Mouse (Mus musculus): ENCODE measurements around the gene Alkbh3. TPM values are rescaled to one million over a fixed set of nuclear protein-coding genes. Genes with fewer than 3 reads are reported as not detected.

Alkbh3 gene
- total and polyA plus RNA-seq, 3 experiments: not detected

- no peak overlapping the region for H3K4me3 ChIP-seq (ENCODE audit: control insufficient read depth in 1 of 2, insufficient read depth in 1 of 2, low read depth in 2 of 2, low read length in 2 of 2)
- peak; percentile 36 for DNase-seq (ENCODE audit: low read depth, low spot score)
- H3K27ac ChIP-seq (ENCODE audit: control insufficient read depth, low read depth, low read length): no peak overlapping the region
- H3K79me2 ChIP-seq (ENCODE audit: control insufficient read depth, insufficient read depth, low read length, poor library complexity): no peaks in the 10 kb centered on the region
- TF ChIP-seq RAD21 (IDR thresholded peaks at IDR 0.05; ENCODE audit: low read depth, low read length) (peak; percentile 22), GATA1 (IDR thresholded peaks at IDR 0.05; ENCODE audit: low read depth, low read length) (no peak), ZC3H11A (IDR thresholded peaks at IDR 0.05; ENCODE audit: low read depth, low read length) (peak; percentile 26; the same call in 1 of the 2 replicates), USF1 (IDR thresholded peaks at IDR 0.05; ENCODE audit: low read depth, low read length) (no peak), MAX (IDR thresholded peaks at IDR 0.05; ENCODE audit: low read length) (no peak), CHD1 (IDR thresholded peaks at IDR 0.05; ENCODE audit: low read depth, low read length) (no peak), MYB (IDR thresholded peaks at IDR 0.05; ENCODE audit: low read depth, low read length) (no peak), TAL1 (IDR thresholded peaks at IDR 0.05; ENCODE audit: low read length) (no peak), CTCF (IDR thresholded peaks at IDR 0.05 in 2 of 3, conservative IDR thresholded peaks at IDR 0.05 in 1 of 3; ENCODE audit: control insufficient read depth in 1 of 3, insufficient read depth in 1 of 3, low read depth in 2 of 3, low read length in 3 of 3, poor library complexity in 1 of 3, severe bottlenecking in 1 of 3) (peak; percentile 44 to 60 (median 54)), NRF1 (IDR thresholded peaks at IDR 0.05; ENCODE audit: insufficient read depth, low read depth, low read length, poor library complexity, severe bottlenecking) (no peak), SMC3 (IDR thresholded peaks at IDR 0.05; ENCODE audit: low read depth, low read length) (peak; percentile 48), E2F4 (IDR thresholded peaks at IDR 0.05; ENCODE audit: borderline replicate concordance, low read depth, low read length) (no peak)
- no peaks in the 10 kb centered on the region for H3K4me1 ChIP-seq (ENCODE audit: control insufficient read depth in 1 of 2, insufficient read depth in 2 of 2, low read length in 2 of 2)
- no peak overlapping the region for H3K9ac ChIP-seq (ENCODE audit: control insufficient read depth, low read depth, low read length, poor library complexity, severe bottlenecking)
- no peaks in the 10 kb centered on the region for H3K36me3 ChIP-seq (ENCODE audit: control insufficient read depth in 1 of 2, insufficient read depth in 2 of 2, low read length in 2 of 2)
- H3K9me3 ChIP-seq (replicated peaks; ENCODE audit: insufficient read depth, low read length): no peaks in the 10 kb centered on the region
- peaks cover 2 to 10% of the 10 kb centered on the region in 2 experiments for H3K27me3 ChIP-seq (ENCODE audit: control insufficient read depth in 1 of 2, insufficient read depth in 2 of 2, low read length in 2 of 2)
Observed at GRCm38 (mm10) chr2:93944099-93944498, 66.5 kb downstream of the Alkbh3 start.

DNA sequence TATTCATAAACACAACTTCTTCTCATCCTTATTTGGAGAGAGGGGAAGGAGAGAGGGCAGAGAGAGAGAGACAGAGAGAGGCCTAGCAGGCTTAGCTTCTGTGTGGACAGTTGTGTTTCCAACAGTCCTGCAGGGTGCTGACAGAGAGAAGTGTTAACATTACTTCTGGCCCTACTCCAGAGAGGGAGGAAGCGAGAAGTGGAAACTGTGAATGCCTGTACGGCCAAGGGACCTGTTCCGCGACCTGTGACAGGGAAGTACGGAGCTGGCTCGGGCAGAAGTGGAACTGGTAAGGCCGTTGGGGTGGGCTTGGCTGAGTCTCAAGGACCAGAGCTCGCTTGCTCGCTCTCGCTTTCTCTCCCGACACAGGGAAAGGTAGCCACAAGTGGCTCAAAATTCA lies 68.9 kb downstream of the Alkbh3 start:
- peaks cover 2 to 10% of the 10 kb centered on the region in 2 experiments for H3K27me3 ChIP-seq (ENCODE audit: control insufficient read depth in 1 of 2, insufficient read depth in 2 of 2, low read length in 2 of 2)

More for the DNA sequence above, 68.9 kb downstream of the Alkbh3 start:
- Histone ChIP-seq H3K27ac (ENCODE audit: control insufficient read depth, low read depth, low read length) (no peak overlapping the region), H3K79me2 (ENCODE audit: control insufficient read depth, insufficient read depth, low read length, poor library complexity) (no peaks in the 10 kb centered on the region), H3K9me3 (replicated peaks; ENCODE audit: insufficient read depth, low read length) (no peaks in the 10 kb centered on the region), H3K4me3 (ENCODE audit: control insufficient read depth in 1 of 2, insufficient read depth in 1 of 2, low read depth in 2 of 2, low read length in 2 of 2) (no peak overlapping the region), H3K9ac (ENCODE audit: control insufficient read depth, low read depth, low read length, poor library complexity, severe bottlenecking) (no peak overlapping the region), H3K36me3 (ENCODE audit: control insufficient read depth in 1 of 2, insufficient read depth in 2 of 2, low read length in 2 of 2) (no peaks in the 10 kb centered on the region), H3K4me1 (ENCODE audit: control insufficient read depth in 1 of 2, insufficient read depth in 2 of 2, low read length in 2 of 2) (no peaks in the 10 kb centered on the region)
- no peak for TF ChIP-seq TBP (IDR thresholded peaks at IDR 0.05; ENCODE audit: low read depth, low read length)
- TF ChIP-seq JUND (IDR thresholded peaks at IDR 0.05; ENCODE audit: low read depth, low read length): no peak
- no peak for TF ChIP-seq ZKSCAN1 (IDR thresholded peaks at IDR 0.05; ENCODE audit: low read depth, low read length)
- TF ChIP-seq CHD2 (IDR thresholded peaks at IDR 0.05; ENCODE audit: low read length): no peak
- TF ChIP-seq NELFE (IDR thresholded peaks at IDR 0.05; ENCODE audit: low read depth, low read length): no peak
- TF ChIP-seq MYB (IDR thresholded peaks at IDR 0.05; ENCODE audit: low read depth, low read length): no peak
- TF ChIP-seq ELF1 (IDR thresholded peaks at IDR 0.05; ENCODE audit: low read depth, low read length): no peak
- TF ChIP-seq SMC3 (IDR thresholded peaks at IDR 0.05; ENCODE audit: low read depth, low read length): no peak
- TF ChIP-seq ETS1 (IDR thresholded peaks at IDR 0.05; ENCODE audit: low read depth, low read length): no peak
- TF ChIP-seq MXI1 (IDR thresholded peaks at IDR 0.05; ENCODE audit: low read depth, low read length): no peak
- TF ChIP-seq RCOR1 (IDR thresholded peaks at IDR 0.05; ENCODE audit: low read depth, low read length): no peak
- no peak for TF ChIP-seq CHD1 (IDR thresholded peaks at IDR 0.05; ENCODE audit: low read depth, low read length)
- no peak for TF ChIP-seq GATA1 (IDR thresholded peaks at IDR 0.05; ENCODE audit: low read depth, low read length)
- no peak for TF ChIP-seq E2F4 (IDR thresholded peaks at IDR 0.05; ENCODE audit: borderline replicate concordance, low read depth, low read length)
- TF ChIP-seq MEF2A (IDR thresholded peaks at IDR 0.05; ENCODE audit: extremely low read depth, insufficient replicate concordance, low read depth, low read length, poor library complexity, severe bottlenecking): no peak
- no peak for TF ChIP-seq HCFC1 (IDR thresholded peaks at IDR 0.05; ENCODE audit: low read depth, low read length)
- TF ChIP-seq ZNF384 (IDR thresholded peaks at IDR 0.05; ENCODE audit: low read depth, low read length): no peak
- TF ChIP-seq POLR2A (IDR thresholded peaks at IDR 0.05; ENCODE audit: control insufficient read depth in 1 of 2, insufficient read depth in 1 of 2, low read depth in 1 of 2, low read length in 2 of 2, poor library complexity in 1 of 2): no peak
- TF ChIP-seq RAD21 (IDR thresholded peaks at IDR 0.05; ENCODE audit: low read depth, low read length): no peak
- TF ChIP-seq TCF12 (IDR thresholded peaks at IDR 0.05; ENCODE audit: low read depth, low read length): no peak
- no peak for DNase-seq (ENCODE audit: low read depth, low spot score)

Measured in MEL (cell line).